ENCODE assay signal across 27 mouse cellular contexts in genomic region chr9:74997976-74998375, GRCm38 (mm10). TPM values are rescaled to one million over a fixed set of nuclear protein-coding genes. Genes with fewer than 3 reads are reported as not detected.
DNase-seq lines count a peak whose midpoint lies in the region; TF ChIP-seq lines count a peak whose summit lies in the region.
"Had no signal": no experiment of that assay in that cellular context is flagged by ENCODE, and none has a peak within 500 bp of the region (broad histone marks: within the 10 kb centered on the region; RNA-seq: fewer than 3 reads in every experiment).

No protein-coding gene starts in this region.

- no peak for TF ChIP-seq EP300 in heart, adult 2 months (IDR thresholded peaks at IDR 0.05; ENCODE audit: insufficient read depth, low read depth, low read length)

- TF ChIP-seq CTCF in heart, adult 2 months (IDR thresholded peaks at IDR 0.05), result no peak
- no peak for TF ChIP-seq CTCF in liver, adult 2 months (IDR thresholded peaks at IDR 0.05; ENCODE audit: low read depth, low read length)
- no peak for TF ChIP-seq CTCF in thymus, adult 2 months (IDR thresholded peaks at IDR 0.05; ENCODE audit: borderline replicate concordance, control insufficient read depth, extremely low read depth, insufficient read depth, low read length, poor library complexity)

- H3K4me3 ChIP-seq in heart, adult 2 months, result no peak overlapping the region
- no peak overlapping the region for H3K4me3 ChIP-seq in liver, adult 2 months (ENCODE audit: insufficient read depth, low read depth, low read length)
- H3K4me3 ChIP-seq in thymus, adult 2 months (ENCODE audit: control insufficient read depth, insufficient read depth, low read length), result no peak overlapping the region
- H3K4me3 ChIP-seq: embryonic facial prominence, embryonic 10.5 days; embryonic facial prominence, embryonic 13.5 days; erythroblast, embryonic 14.5 days; forebrain, embryonic 12.5 days; forebrain, embryonic 15.5 days had no signal

- TF ChIP-seq POLR2A in heart, adult 2 months (IDR thresholded peaks at IDR 0.05; ENCODE audit: insufficient read depth, low read depth, low read length), result no peak
- TF ChIP-seq POLR2A in liver, adult 2 months (IDR thresholded peaks at IDR 0.05; ENCODE audit: extremely low read depth, insufficient read depth, low read length), result no peak
- TF ChIP-seq POLR2A in thymus, adult 2 months (IDR thresholded peaks at IDR 0.05; ENCODE audit: control insufficient read depth, extremely low read depth, insufficient read depth, low read length, poor library complexity), result no peak

- H3K9ac ChIP-seq in heart, adult 2 months (ENCODE audit: low read depth, low read length), result no peak overlapping the region
- H3K9ac ChIP-seq in liver, adult 2 months (ENCODE audit: low read depth, low read length), result no peak overlapping the region
- H3K9ac ChIP-seq: embryonic facial prominence, embryonic 13.5 days; forebrain, embryonic 12.5 days; forebrain, embryonic 15.5 days; hindbrain, embryonic 14.5 days had no signal

- H3K4me1 ChIP-seq in heart, adult 2 months (ENCODE audit: control insufficient read depth, insufficient read depth, low read length), result peaks cover 9% of the 10 kb centered on the region
- peaks cover 2% of the 10 kb centered on the region; the same call in 1 of the 2 replicates for H3K4me1 ChIP-seq in liver, adult 2 months (ENCODE audit: control insufficient read depth, insufficient read depth, low read length)
- no peaks in the 10 kb centered on the region for H3K4me1 ChIP-seq in thymus, adult 2 months (replicated peaks; ENCODE audit: control insufficient read depth, insufficient read depth, low read length)
- H3K4me1 ChIP-seq: forebrain, embryonic 12.5 days had no signal

- H3K27me3 ChIP-seq in heart, adult 2 months (ENCODE audit: control insufficient read depth, insufficient read depth, low read length), result no peaks in the 10 kb centered on the region
- no peaks in the 10 kb centered on the region for H3K27me3 ChIP-seq in liver, adult 2 months (ENCODE audit: control insufficient read depth, insufficient read depth, low read length)
- no peaks in the 10 kb centered on the region for H3K27me3 ChIP-seq in thymus, adult 2 months (ENCODE audit: control insufficient read depth, insufficient read depth, low read length)
- H3K27me3 ChIP-seq: CH12.LX; embryonic facial prominence, embryonic 13.5 days; forebrain, embryonic 12.5 days; forebrain, embryonic 15.5 days; Patski had no signal

- no peaks in the 10 kb centered on the region; the same call in 1 of the 2 replicates for H3K79me2 ChIP-seq in heart, adult 2 months (replicated peaks; ENCODE audit: control insufficient read depth, insufficient read depth, low read length)
- H3K79me2 ChIP-seq in liver, adult 2 months (ENCODE audit: control insufficient read depth, insufficient read depth, low read length), result peaks cover 18% of the 10 kb centered on the region; the same call in 1 of the 2 replicates

- H3K27ac ChIP-seq in heart, adult 2 months, result peak overlapping the region; percentile 3; the same call in 1 of the 2 replicates
- H3K27ac ChIP-seq in liver, adult 2 months (replicated peaks; ENCODE audit: insufficient read depth, low read depth, low read length), result 0 out of 2 replicates have a peak overlapping the region, but pooled peaks have one; percentile 5
- H3K27ac ChIP-seq in thymus, adult 2 months (ENCODE audit: control insufficient read depth, insufficient read depth, low read length), result no peak overlapping the region
- H3K27ac ChIP-seq: embryonic facial prominence, embryonic 10.5 days; embryonic facial prominence, embryonic 13.5 days; forebrain, embryonic 12.5 days; forebrain, embryonic 15.5 days; hindbrain, embryonic 14.5 days; hindbrain, postnatal 0 days had no signal

- H3K36me3 ChIP-seq in heart, adult 2 months (ENCODE audit: control insufficient read depth, insufficient read depth, low read length), result peaks cover 6% of the 10 kb centered on the region; the same call in 1 of the 2 replicates
- peaks cover 44% of the 10 kb centered on the region for H3K36me3 ChIP-seq in liver, adult 2 months (ENCODE audit: control insufficient read depth, insufficient read depth, low read length)
- H3K36me3 ChIP-seq in thymus, adult 2 months (ENCODE audit: control insufficient read depth, insufficient read depth, low read length), result no peaks in the 10 kb centered on the region
- H3K36me3 ChIP-seq: embryonic facial prominence, embryonic 10.5 days; G1E had no signal

- no peak for DNase-seq in heart, adult 2 months
- DNase-seq in heart, postnatal 14 days, result no peak
- no peak for DNase-seq in liver, adult 2 months (ENCODE audit: extremely low read depth, low read depth, low spot score)
- no peak for DNase-seq in liver
- peak; percentile 74 for DNase-seq in R1 (ENCODE audit: low read depth, low spot score)
- no peak for DNase-seq in thymus, adult 2 months
- DNase-seq in cerebellum, postnatal 14 days, result no peak
- DNase-seq: adrenal gland, postnatal 10 days; adrenal gland, postnatal 36 days; B cell, adult 2 months; cerebellum, adult 11 months; cerebellum, adult 2 months; cerebellum, adult 9-11 months; cerebellum, postnatal 36 days; embryo, embryonic 11 days; gastrocnemius, postnatal 25 days; heart, postnatal 4 days had no signal

- intact Hi-C loops in heart, adult 2 months (cut with DNase I), result no loop called here
- intact Hi-C loops in heart, postnatal 14 days (cut with DNase I), result no loop called here

RNA-seq across cellular contexts. Expression of gene Arpp19, which starts 39.4 kb away (rescaled TPM):
- 100 to 1,000 TPM; 160 to 196 TPM for total RNA-seq in heart, adult 2 months (2021)
- 25.1 and 50.0 TPM in 2 replicates for polyA plus RNA-seq in heart, adult 2 months (2012; rRNA removed)
- total RNA-seq in heart, postnatal 14 days (2021), result 100 to 1,000 TPM; 134 to 143 TPM
- total RNA-seq in liver, adult 2 months (2014; rRNA removed), result 23.0 and 38.5 TPM in 2 replicates
- 7.8 and 8.1 TPM in 2 replicates for polyA plus RNA-seq in liver, adult 2 months (2012; rRNA removed)
- 14.5 and 16.1 TPM in 2 replicates for polyA plus RNA-seq in thymus, adult 2 months (2012; rRNA removed)

RNA-seq across cellular contexts. Expression of gene Fam214a, which starts 45.3 kb away (rescaled TPM):
- total RNA-seq in heart, adult 2 months (2021), result 10 to 100 TPM; 20.6 to 30.2 TPM
- 10.7 and 16.5 TPM in 2 replicates for polyA plus RNA-seq in heart, adult 2 months (2012; rRNA removed)
- 10 to 100 TPM; 26.7 to 36.3 TPM for total RNA-seq in heart, postnatal 14 days (2021)
- total RNA-seq in liver, adult 2 months (2014; rRNA removed), result 67.5 and 116 TPM in 2 replicates
- 14.5 and 23.1 TPM in 2 replicates for polyA plus RNA-seq in liver, adult 2 months (2012; rRNA removed)
- 12.9 and 13.6 TPM in 2 replicates for polyA plus RNA-seq in thymus, adult 2 months (2012; rRNA removed)
- polyA plus RNA-seq: erythroblast, embryonic 14.5 days had no signal
